ENCODE assay signal across 8 mouse cellular contexts in genomic region chr7:28824941-28825685, GRCm38 (mm10). TPM values are rescaled to one million over a fixed set of nuclear protein-coding genes. Genes with fewer than 3 reads are reported as not detected.
DNase-seq lines count a peak whose midpoint lies in the region; ATAC-seq lines count a peak whose summit lies in the region.

Ech1 (plus strand) TSS chr7:28825217.

- H3K27me3 ChIP-seq in hindbrain, embryonic 12.5 days = no peaks in the 10 kb centered on the region

- peaks cover 20% of the 10 kb centered on the region for H3K4me1 ChIP-seq in hindbrain, embryonic 12.5 days

- peak within 1 kb of the TSS; percentile 52 for H3K4me2 ChIP-seq in hindbrain, embryonic 12.5 days (replicated peaks)

- ATAC-seq in hindbrain, embryonic 12.5 days (ENCODE audit: low FRiP score) = peak; percentile 66

- DNase-seq in NIH3T3 (ENCODE audit: low read depth) = peak; percentile 98
- DNase-seq in cerebellum, postnatal 10 days = peak; percentile 93 to 94
- DNase-seq in frontal cortex, postnatal 10 days (ENCODE audit: low spot score in 2 of 2) = peak; percentile 84 to 89
- peak; percentile 86 to 93 for DNase-seq in layer of hippocampus, postnatal 14 days (ENCODE audit: low spot score in 2 of 2)
- DNase-seq in lung, postnatal 14 days = peak; percentile 94
- peak; percentile 75 for DNase-seq in retina, adult 2 months (ENCODE audit: low read depth, low spot score)
- DNase-seq in thymus, postnatal 36 days = peak; percentile 89 to 90

- peak within 1 kb of the TSS; percentile 78 for H3K27ac ChIP-seq in hindbrain, embryonic 12.5 days

- peak within 1 kb of the TSS; percentile 61 for H3K9ac ChIP-seq in hindbrain, embryonic 12.5 days

- H3K9me3 ChIP-seq in hindbrain, embryonic 12.5 days (replicated peaks) = no peaks in the 10 kb centered on the region

- peaks cover 37% of the 10 kb centered on the region for H3K36me3 ChIP-seq in hindbrain, embryonic 12.5 days

- H3K4me3 ChIP-seq in hindbrain, embryonic 12.5 days = peak within 1 kb of the TSS; percentile 46

- WGBS in hindbrain, embryonic 12.5 days = 3% methylated on average over 33 of the region's 33 CpGs

RNA-seq across cellular contexts. Expression of gene Ech1, which starts in this region (rescaled TPM):
- 84.7 and 87.8 TPM in 2 replicates for polyA plus RNA-seq in hindbrain, embryonic 12.5 days (2016; fragmentation: Nextera tagmentation; extraction: Ambion mirVana)
- total RNA-seq in layer of hippocampus, postnatal 14 days (2021) = 10 to 100 TPM; 58.2 to 61.2 TPM

Comparison
In these comparisons a context has a peak if more than half of its experiments do, and no peak if none do; other contexts are left out.
1. Peak in every context shown above with its lines: DNase-seq, ATAC-seq, H3K4me3 ChIP-seq and H3K27ac ChIP-seq.